Mouse (Mus musculus): Measurements from ENCODE around the gene Celf5.

The Celf5 gene

DNA sequence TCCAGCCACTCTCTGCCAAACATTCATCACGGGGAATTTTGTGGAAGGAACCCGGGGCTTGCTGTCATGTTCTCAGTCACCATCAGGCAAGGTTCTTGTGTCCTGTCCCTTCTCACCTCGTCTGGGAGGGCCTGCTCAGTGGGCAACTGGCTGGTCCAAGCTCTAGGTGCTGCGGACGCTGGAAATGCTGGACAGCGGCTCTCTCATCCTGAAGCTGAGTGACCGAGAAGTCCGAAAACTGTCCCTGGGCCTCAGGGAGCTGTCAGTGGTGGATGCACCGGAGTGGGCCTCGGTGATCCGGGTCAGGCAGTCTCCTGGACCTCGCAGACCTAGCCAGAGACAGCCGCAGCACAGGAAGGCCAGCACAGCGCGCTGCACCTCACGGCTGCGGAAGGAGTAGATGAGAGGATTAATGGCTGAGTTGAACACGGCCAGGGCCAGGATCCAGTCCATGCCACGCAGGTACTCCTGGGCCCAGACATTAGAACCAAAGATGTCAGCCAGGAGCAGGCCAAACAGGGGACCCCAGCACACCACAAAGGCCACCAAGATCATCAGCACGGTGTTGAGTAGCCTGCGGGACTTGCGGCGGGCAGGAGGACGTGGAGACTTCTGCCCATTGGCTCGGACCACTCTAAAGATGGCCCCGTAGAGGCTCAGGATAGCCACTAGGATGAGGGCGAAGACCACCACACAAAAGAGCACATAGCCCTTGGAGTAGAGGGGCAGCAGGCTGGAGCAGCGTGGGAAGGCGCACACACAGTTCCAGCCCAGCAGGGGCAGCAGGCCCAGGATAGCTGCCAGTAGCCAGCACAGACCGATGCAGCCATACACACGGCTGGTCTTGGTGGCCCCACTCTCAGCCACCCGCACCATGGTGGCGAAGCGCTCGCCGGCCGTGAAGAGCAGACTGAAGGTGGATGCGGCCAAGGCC, 16.1 kb upstream of the Celf5 start:
- in situ Hi-C loops (cut with MseI, MboI) = loop anchor here in 1 of 2 experiments (5.0 kb wide), 1 partner anchor 34 kb away; no protein-coding TSS in a partner anchor

DNA sequence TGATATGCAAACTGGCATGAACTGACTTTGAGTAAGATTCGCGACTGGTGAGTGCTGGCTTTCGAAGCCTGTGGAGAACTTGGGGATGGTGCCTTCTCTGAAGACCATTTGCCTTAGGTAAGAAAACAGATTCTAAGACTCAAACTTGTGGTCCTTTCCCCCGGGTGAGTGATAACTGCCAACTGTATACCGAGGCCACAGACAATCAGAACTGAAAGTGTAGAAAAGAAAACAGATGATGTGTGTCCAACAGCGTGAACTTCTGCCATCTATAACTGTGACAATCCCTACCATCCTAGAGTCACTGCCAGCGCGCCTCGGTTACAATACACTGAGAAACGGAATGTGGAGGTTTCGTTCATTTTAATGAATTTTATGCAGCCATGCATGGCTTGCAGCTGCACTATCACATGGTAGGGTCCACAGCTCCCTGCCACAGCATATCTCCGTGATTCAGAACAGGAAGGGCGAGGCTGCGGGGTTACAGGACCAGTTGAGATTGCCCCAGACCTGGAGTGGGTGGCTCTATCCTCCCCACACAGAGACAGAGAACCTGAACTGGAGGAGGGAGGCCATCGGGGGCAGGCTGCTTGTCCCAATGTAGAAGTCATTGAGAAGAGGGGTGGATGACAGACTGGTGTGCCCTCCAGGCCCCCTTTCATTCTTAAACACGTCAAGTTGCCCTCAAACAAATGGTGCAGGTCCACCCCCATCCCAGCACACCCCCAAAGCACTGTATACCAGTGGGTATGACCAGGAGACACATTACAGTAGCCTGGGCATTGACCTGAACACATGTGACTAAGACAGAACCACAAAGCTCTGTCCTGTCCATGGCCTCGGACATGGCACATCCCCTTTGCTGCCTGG, 15.1 kb upstream of the Celf5 start:
- in situ Hi-C loops (cut with MseI, MboI) = loop anchor here in 1 of 2 experiments (5.0 kb wide), 1 partner anchor 35 kb away; no protein-coding TSS in a partner anchor

DNA sequence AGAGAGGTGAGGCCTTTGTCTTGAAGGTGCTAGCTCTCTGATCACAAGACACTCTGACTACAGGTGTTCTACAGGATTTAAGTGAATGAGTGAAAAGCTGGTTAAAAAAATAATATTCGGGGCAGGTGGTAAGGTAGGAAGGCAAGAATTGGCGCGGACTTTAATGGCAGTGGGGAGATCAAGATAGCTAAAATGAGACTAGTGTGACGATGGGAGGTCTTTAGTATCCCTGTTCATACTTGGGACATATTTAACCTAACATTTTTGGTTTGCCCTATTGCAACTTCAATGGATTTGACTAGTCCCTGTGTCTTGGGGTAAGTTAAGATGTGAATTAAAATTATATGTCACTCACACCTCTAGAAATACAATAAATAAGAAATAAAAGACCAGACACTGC, 14.5 kb upstream of the Celf5 start:
- in situ Hi-C loops (cut with MseI, MboI) = loop anchor here in 1 of 2 experiments (5.0 kb wide), 1 partner anchor 35 kb away; no protein-coding TSS in a partner anchor

DNA sequence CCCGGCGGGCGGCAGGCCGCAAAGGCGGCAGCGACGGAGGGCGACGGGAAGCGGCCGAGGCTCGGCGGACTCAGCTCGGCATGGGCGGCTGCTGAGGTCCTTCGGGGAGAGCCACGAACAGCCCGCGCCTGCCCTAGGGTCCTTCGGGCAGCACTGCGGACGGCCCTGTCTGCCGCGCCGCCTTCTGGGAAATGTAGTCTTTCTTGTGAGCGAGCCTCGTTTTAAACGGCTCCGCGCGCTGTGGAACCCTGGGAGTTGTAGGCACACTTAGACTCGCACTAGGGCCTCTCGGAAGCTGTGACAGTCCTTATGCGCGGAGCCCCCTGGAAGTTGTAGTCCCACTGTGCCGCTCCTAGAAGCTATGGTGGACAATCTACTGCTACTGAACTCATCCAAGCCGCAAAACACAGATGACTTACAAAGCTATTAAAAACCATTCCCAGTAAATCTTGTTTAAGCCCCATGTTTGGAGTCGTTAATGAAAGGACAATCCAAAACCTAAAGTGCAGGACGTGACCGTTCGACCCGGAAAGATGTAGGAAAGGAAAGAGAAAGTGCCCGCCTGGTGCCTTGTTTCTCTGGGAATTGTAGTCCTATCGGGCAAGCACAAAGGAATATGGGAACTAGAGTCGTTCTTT, 13.9 kb upstream of the Celf5 start, which contains the start of gene Ncln:
Gene Ncln (minus strand): TSS at position 129 of the 638 bp plus-strand sequence.
- in situ Hi-C loops (cut with MseI, MboI) = loop anchor here in 1 of 2 experiments (5.0 kb wide), 1 partner anchor 36 kb away; no protein-coding TSS in a partner anchor

DNA sequence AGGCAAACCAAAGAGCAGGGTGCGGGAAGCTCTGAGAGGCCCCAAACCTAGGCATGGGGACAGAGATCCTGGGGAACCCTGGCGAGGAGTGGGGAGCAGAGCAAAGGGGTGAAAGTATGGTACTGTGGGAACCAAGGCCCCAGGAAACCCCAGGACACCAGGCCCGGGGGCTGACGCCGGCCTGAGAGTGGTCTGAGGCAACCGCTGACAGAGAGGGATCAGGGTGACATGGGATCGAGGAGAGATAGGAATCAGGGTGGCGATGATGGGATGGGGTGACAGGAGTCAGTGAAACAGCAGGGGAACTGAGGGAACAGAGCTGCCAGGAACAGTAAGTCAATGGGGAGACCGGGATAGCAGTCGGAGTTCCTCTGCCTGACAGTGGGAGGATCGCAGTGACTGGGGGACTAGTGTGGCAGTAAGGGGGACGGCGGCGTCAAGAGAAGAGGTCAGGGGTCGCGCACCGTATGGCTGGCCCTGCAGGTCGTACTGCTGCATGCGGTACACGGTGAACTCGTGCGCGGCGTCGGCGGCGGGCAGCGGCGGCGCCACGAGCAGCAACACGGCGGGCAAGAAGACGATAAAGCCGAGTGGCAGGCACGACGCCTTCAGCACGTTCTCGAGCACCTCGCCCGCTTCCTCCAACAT, 13.2 kb upstream of the Celf5 start:
- in situ Hi-C loops (cut with MseI, MboI) = loop anchor here in 1 of 2 experiments (5.0 kb wide), 1 partner anchor 37 kb away; no protein-coding TSS in a partner anchor

DNA sequence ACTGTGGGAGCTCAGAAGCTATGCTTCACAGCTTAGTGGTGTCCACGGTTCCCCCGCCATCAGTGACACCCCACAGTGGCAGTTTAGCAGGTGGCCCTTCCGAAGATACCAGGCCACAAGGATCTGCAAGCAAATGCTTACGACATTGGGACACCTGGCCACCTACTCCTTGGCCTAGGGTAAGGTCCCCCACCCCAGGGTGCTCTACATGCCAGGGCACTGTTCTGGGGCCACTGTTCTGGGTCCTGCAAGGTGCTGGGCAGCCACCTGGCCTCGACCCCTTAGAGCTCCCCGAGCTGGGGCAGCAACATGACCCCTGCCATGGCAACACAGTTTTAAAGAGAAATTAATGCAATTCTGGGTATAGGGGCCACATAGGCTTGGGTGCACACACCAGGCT, 12.6 kb upstream of the Celf5 start:
- in situ Hi-C loops (cut with MseI, MboI) = loop anchor here in 1 of 2 experiments (5.0 kb wide), 1 partner anchor 37 kb away; no protein-coding TSS in a partner anchor

DNA sequence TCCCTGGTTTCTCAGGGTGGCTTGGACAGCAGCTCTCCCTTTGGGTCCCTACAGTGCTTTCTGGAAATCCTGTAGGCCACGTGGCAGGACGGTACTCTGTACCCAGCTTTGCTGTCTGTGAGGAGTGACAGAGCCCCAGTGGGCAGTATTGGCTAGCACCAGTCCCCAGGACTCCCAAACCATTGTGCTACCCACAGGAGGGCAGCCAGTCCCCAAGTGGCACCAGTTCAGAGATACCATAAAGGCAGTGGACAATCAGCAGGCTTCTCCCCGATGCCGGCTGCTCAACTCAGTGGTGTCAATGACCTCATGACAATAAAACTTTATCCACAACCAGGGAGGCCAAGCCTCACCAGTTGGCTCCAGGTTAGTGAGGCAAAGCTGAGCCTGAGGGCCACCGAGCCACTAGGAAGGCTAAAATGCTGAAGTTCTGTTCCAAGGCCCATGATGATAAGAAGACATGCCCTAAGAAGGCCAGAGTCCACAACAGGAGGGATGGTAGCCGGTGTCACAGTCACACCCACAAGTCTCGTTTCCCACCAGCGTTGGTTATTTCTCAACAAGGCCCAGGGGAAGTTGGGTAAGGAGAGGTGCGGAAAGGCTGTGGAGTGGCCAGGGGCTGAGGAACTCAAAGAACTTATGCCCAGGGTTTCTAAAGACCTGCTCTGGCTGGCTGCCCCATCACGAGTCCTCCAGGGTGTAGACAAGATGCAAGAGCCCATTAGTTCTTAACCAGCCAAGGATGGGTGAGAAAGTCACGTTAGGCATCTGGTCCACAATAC, 11.9 kb upstream of the Celf5 start:
- in situ Hi-C loops (cut with MseI, MboI) = loop anchor here in 1 of 2 experiments (5.0 kb wide), 1 partner anchor 38 kb away; no protein-coding TSS in a partner anchor

DNA sequence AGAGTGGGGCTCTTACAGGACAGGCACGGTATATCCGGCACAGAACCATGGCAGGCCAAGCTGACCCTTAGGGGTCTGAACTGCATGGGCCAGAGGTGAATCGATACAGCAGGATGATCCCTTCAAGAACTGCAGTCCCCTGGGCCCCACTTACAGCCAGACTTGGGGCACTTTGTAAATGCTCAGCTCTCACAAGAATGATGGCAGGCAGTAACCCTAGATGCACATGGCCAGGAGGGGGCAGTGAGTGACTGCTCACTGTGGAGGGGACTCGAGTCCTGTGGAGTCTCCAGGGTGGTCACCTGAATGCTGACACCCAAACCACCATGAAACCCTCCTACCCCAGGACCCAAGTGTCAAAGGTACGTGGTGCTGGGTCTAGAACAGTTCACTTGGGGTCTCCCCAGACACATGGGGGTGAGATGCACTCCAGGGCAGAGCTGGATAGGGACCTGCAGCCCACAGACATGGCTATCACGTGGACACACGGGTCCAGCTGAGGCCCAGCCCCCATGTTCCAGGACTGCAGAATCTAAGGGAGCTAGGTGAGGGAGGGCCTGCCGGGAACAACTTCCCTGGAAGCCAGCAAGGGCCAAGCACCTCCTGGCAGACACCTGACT, 11.2 kb upstream of the Celf5 start:
- in situ Hi-C loops (cut with MseI, MboI) = no loop called here

DNA sequence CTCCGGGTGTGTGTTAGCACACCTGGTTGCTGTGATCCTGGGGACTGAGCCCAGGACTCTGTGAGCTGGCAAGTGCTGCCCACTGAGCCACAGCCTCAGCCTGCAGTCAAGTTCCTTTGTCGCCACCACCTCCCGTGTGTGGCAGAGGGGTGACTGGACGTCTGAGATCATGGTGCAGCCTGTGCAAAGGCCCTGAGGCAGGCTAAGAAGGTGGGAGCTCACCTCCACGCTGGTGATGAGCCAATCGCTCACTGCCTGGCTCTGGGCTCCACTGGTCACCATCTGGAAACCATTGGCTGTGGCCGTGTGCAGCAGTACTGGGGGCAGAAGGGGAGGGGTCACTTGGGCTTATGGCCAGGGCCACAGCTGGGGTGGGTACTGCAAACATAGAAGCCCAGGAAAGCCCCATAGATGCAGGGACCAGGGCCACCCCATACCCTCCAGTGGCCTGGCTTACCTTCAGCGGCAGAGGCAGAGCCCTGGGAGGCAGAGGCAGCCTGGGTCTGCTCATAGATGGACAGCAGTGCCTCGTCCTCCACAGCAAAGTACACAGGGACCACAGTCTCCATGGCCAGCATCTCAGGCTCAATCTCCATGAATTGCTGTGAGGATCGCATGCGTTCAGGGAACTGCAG, 10.2 kb upstream of the Celf5 start:
- in situ Hi-C loops (cut with MseI, MboI) = no loop called here

DNA sequence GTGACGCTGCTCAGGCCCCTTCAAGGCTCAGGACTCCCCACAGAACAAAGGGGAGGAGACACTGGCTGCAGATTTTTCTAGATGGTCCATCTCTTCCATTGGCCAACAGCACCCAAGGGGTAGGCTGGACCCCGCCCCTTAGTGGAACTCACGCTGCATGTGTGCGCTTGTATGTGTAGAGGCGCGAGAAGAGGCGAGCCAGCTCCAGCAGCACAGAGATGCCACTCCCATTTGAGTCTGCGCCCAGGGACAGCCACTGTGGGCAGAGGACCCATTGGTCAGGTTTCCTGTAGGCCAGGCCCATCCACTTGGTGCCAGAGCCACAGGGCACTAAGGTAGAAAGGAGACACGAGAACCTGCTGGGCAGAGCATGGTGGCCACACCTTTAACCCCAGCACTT, 8.5 kb upstream of the Celf5 start:
- in situ Hi-C loops (cut with MseI, MboI) = no loop called here

DNA sequence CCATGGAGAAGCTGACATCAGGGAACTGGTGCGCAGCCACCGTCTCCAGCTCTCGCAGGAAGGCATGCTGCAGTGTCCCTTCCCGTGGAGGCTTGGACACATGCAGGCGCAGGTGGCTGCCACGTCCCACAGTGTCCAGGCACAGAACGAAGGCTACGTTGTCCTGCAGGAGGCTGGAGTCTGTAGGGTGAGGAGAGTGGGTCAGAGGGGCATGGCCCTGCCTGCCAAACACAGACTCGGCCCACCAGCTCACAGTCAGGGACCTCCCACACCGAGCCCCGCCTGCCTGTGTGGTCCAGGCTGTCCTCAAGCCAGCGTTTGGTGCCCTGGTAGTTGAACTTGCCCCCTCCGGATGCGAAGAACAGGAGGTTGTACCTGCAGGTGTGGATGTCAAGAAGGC, 7.4 kb upstream of the Celf5 start:
- in situ Hi-C loops (cut with MseI, MboI) = no loop called here

DNA sequence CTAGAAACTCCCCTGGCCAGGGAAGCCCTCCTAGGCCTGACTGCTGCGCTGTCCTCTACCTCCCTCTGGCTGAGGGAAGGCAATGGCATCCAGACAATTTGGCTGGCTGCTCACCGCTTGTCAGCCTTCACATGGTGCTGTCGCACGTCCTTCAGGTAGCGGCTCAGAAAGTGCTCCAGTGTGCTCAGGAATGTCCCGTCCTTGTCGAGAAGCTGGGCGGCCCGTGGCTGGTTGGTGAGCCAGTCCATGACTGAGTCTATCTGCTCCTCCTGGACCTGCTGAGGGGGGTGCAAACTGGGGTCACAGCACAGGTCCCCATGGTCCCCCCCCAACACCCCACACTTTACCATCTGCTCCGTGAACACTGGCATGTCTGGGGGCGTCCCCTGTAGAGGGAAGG, 5.6 kb upstream of the Celf5 start:
- in situ Hi-C loops (cut with MseI, MboI) = no loop called here

DNA sequence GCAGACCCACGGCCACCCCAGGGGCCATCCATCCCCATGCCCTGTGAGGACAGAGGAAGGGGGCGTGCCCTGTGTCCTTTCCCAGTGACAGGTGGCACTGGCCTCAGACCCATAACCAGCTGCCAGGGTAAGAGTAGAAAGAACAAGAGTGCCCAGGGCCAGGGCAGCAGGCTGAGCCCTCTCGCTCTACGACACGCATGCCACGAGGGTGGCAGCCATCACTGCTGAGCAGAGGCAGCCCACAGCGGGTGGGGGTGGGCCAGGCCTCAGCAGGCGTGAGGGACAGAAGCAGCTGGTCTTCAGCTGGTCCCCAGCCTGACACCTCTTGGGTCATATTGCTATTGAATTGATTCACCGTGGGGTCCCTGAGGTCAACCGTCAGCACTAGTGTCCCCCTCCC, 4.0 kb upstream of the Celf5 start:
- in situ Hi-C loops (cut with MseI, MboI) = no loop called here

DNA sequence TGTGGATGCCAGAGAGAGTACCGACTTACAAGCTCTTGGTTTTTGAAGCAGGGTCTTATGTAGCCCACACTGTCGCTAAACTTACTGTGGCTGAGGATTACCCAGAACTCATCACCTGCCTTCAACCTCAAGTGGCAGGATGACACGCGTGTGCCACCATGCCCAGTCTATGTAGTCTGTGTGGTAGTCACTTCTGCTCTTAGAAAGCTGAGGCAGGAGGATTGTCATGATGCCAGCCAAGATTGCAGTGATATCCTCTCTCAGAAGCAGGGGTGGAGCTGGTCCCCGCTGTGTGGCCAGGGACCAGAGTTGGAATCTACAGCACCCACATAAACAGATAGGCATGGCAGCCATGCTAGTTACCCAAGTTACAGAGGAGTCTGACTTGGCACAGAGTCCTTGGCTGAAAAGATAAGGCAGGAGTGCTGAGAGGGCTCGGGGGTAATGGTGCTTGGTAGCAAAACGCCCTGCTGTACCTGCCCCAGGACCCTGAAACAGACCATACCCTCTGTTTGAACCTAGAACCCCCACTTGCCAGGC, 3.0 kb upstream of the Celf5 start:
- in situ Hi-C loops (cut with MseI, MboI) = no loop called here

DNA sequence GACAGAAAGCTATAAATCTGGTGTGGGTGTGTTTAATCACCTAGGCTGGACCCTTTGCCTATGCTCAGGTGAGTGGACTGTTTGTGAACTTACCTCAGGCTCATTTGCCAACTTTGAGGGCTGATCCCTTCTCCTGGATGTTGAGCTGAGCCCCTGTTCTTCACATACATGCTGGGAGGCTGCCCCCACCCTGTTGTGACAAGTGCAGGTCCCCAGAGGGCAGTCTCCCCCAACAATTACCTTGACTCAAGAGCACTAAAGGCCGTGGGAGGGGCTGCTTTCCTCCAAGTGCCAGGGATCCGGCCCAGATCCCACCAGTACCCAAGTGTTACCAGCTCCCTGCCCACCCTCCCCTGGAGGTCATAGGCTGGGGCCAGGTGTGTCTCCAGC, 2.5 kb upstream of the Celf5 start:
- in situ Hi-C loops (cut with MseI, MboI) = no loop called here

DNA sequence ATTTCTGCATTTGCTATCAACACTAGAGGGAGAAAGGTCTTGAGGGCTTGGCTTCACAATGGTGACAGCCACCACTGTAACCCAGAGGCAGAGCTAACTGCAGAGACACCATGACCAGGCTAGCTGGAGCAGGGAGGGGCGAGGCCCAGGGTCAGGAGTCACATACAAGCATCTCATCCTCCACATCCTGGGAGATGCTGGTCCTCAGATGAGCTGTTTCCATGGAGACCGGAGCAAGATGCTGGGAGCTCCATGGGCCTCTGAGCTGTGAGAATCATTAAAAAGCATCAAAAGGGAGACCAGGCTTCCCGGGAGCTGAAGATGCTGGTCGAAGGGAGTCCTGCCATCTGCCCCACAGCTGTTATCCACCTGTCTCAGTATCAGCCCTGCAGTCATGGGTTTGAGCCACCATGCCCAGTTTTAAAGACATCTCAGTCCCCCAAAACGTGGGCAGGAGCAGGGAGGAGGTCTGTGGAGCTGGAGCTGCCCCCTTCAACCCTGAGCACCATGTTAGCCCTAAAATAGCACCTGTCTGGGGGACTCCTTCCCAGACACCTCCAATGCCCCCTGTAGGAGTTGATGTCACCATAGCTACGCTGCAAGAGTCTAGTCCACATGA, 2.0 kb upstream of the Celf5 start:
- in situ Hi-C loops (cut with MseI, MboI) = no loop called here

DNA sequence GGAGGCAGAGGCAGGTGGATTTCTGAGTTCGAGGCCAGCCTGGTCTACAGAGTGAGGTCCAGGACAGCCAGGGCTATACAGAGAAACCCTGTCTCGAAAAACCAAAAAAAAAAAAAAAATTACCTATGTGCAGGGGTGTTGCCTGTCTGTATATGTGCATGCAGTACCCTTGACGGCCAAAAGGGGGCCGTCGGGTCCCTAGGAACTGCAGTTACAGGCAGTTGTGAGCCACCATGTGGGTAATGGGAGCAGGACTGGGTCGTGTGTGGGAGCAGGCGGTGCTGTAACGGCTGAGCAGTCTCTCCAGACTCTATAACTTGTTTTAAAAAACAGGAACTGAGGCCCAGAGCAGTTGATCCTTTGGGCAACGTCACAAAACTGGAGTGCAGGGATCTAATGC, 1.5 kb upstream of the Celf5 start:
- in situ Hi-C loops (cut with MseI, MboI) = no loop called here

Measured in mouse trophoblast stem cell (cell line).